Mouse (Mus musculus): Measurements from ENCODE around the gene Clec4a4.

DNA sequence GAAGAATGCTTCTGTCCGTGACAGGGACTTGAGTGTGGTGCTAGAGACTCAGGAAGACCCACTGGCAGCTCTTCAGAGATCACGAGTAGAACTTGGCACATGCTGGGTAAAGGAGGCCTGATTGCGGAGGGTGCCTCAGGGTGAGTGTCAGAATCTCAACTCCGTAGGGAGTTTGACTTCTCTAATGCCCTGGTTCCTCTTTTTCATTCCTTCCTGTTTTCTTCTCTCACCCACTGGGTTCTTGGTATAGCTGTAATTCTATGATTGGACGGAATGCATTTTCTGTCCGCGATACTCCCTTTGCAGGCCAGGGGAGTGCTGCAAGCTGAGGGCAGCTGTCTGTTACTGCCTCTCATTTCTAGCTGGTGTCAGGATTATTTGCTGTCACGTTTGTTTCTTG lies 37.8 kb upstream of the Clec4a4 start, which contains the start of gene Clec4a3:
- TF ChIP-seq POLR2A (IDR thresholded peaks at IDR 0.05; ENCODE audit: insufficient read depth, low read depth, low read length) (no peak), CTCF (IDR thresholded peaks at IDR 0.05; ENCODE audit: insufficient read depth, low read depth, low read length) (no peak)
